Mouse (Mus musculus): ENCODE data around the gene C730034F03Rik. TPM values are rescaled to one million over a fixed set of nuclear protein-coding genes. Genes with fewer than 3 reads are reported as not detected.

Gene C730034F03Rik
- 2.5 and 2.8 TPM in 2 replicates for polyA plus RNA-seq (2015; fragmentation: Nextera tagmentation; extraction: Ambion mirVana)

DNA sequence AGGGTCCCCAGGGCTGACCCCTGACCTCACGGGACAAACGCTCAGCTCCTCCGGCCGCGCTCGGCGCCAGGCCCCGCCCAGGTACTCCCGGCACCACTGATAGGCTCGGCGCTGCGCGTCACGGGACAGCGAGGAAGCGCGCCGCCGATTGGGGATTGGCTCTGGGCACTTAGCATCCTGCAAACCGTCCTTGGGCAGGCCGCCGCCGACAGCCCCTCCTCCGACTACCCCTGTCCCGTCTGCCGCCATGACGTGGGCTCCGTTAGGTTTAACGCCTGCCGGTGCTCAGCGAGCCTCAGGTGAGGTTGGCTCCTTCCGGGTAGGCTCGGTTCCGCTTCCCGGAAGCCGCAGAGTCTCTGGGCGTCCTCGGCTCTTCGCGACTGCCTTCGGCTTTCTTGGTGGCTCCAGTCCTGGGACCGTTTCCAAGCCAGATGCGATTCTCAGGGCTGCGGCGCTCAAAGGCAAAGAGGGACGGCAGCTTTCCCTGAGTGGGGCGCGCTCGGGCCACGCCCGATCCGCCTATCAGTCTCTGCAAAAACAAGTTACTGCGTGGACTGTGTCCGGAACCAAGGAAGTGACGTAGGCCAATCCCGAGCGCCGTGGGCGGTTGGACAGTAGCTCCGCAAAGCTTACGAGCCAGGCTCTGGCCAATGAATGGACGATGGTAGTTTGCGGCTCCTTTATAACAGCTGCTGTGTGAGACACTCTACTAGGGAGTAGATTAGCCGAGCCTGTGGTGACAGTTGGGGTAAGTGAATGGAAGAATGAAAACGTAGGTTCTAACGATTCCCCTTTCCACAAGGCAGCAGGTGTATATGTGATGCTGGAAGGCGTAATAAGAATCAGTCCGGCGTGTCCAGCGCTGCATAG, at the start of gene C730034F03Rik, which contains the start of the genes Gm44502 and Chkb:
C730034F03Rik (plus strand) TSS at position 238 of the 870 bp plus-strand sequence.
Gm44502 (minus strand) TSS at position 345 of the 870 bp plus-strand sequence.
Chkb (minus strand) TSS at position 557 of the 870 bp plus-strand sequence.
- ATAC-seq: peak; percentile 96
- Histone ChIP-seq H3K9me3 (no peaks in the 10 kb centered on the region), H3K9ac (peak within 1 kb of the TSS; percentile 83), H3K4me3 (replicated peaks) (peak within 1 kb of the TSS; percentile 81), H3K27me3 (replicated peaks) (no peaks in the 10 kb centered on the region), H3K4me1 (replicated peaks) (0 out of 2 replicates have a peak, but pooled peaks cover 4% of the 10 kb centered on the region), H3K4me2 (replicated peaks) (peak within 1 kb of the TSS; percentile 88), H3K36me3 (peaks cover 15% of the 10 kb centered on the region), H3K27ac (peak within 1 kb of the TSS; percentile 99)
- WGBS: under 1% methylated on average over 70 of the region's 70 CpGs

- no peak for ATAC-seq
- Histone ChIP-seq H3K36me3 (no peaks in the 10 kb centered on the region), H3K9me3 (no peaks in the 10 kb centered on the region), H3K27ac (no peak within 1 kb of the TSS), H3K27me3 (replicated peaks) (peaks cover 7% of the 10 kb centered on the region), H3K4me3 (replicated peaks) (no peak within 1 kb of the TSS), H3K4me1 (replicated peaks) (0 out of 2 replicates have a peak, but pooled peaks cover under 1% of the 10 kb centered on the region), H3K4me2 (replicated peaks) (no peak within 1 kb of the TSS), H3K9ac (no peak within 1 kb of the TSS)
- WGBS: 92% methylated on average over 7 of the region's 7 CpGs
Observed at GRCm38 (mm10) chr15:89384617-89385016, 44.8 kb upstream of the C730034F03Rik start, which contains the start of gene Klhdc7b. TSS of gene Klhdc7b (plus strand) at chr15:89384917.

- Histone ChIP-seq H3K4me2 (replicated peaks) (no peak overlapping the region), H3K4me3 (replicated peaks) (no peak overlapping the region), H3K9ac (no peak overlapping the region), H3K27me3 (replicated peaks) (0 out of 2 replicates have a peak, but pooled peaks cover 6% of the 10 kb centered on the region), H3K4me1 (replicated peaks) (no peaks in the 10 kb centered on the region), H3K9me3 (no peaks in the 10 kb centered on the region), H3K27ac (no peak overlapping the region), H3K36me3 (no peaks in the 10 kb centered on the region)
- ATAC-seq: no peak
- 42% methylated on average over 12 of the region's 12 CpGs for WGBS
Observed at GRCm38 (mm10) chr15:89387127-89387526, 42.3 kb upstream of the C730034F03Rik start.

DNA sequence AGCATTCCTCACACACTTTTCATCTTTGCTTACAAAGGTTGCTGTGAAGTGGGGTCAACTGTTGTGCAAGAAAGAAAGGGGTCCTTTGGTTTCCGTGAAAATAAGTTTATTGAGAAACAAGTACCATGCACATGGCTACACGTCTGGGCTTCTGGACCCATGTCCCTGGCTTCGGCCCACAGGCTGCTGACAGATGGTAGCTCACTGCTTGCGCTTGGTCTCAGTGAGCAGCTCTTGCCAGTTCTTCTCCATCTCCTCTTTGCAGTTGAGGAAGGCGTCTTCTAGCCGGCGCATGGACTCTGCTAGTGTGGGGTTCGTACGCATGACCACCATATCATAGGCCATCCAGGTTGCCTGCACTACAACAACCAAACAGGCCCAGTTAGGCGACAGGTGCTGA, 39.3 kb upstream of the C730034F03Rik start:
- Histone ChIP-seq H3K4me1 (replicated peaks) (no peaks in the 10 kb centered on the region), H3K4me3 (replicated peaks) (no peak overlapping the region), H3K9ac (no peak overlapping the region), H3K4me2 (replicated peaks) (no peak overlapping the region), H3K27me3 (replicated peaks) (0 out of 2 replicates have a peak, but pooled peaks cover 2% of the 10 kb centered on the region), H3K36me3 (no peaks in the 10 kb centered on the region), H3K27ac (no peak overlapping the region), H3K9me3 (no peaks in the 10 kb centered on the region)
- 93% methylated on average over 10 of the region's 10 CpGs for WGBS
- ATAC-seq: no peak

- no peaks in the 10 kb centered on the region for H3K27me3 ChIP-seq (replicated peaks)
- no peaks in the 10 kb centered on the region for H3K4me1 ChIP-seq (replicated peaks)
- H3K27ac ChIP-seq: no peak overlapping the region
- peak; percentile 90 for ATAC-seq
- H3K36me3 ChIP-seq: no peaks in the 10 kb centered on the region
- H3K4me3 ChIP-seq (replicated peaks): no peak overlapping the region
- 71% methylated on average over 4 of the region's 4 CpGs for WGBS
- H3K9me3 ChIP-seq: no peaks in the 10 kb centered on the region
- no peak overlapping the region for H3K4me2 ChIP-seq (replicated peaks)
- no peak overlapping the region for H3K9ac ChIP-seq
Observed at GRCm38 (mm10) chr15:89396883-89397282, 32.5 kb upstream of the C730034F03Rik start.

DNA sequence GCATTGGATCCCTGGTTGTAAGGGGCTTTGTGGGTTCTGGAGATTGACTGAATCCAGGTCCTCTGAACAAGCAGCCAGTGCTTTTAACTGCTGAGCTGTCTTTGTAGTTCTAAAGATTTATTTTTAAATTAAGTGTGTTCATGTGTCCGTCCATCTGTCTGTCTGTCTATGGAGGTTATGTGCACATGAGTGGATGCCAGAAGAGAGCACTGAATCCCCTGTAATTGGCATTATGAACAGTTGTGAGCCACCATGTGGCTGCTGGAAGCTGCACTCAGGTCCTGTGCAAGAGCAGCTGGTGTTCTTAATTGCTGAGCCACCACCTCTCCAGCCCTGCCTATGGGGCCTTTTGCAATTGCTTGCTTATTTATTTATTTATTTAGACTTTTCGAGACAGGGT, 31.2 kb upstream of the C730034F03Rik start:
- no peaks in the 10 kb centered on the region for H3K9me3 ChIP-seq
- H3K27me3 ChIP-seq (replicated peaks): no peaks in the 10 kb centered on the region
- H3K4me2 ChIP-seq (replicated peaks): no peak overlapping the region
- no peak overlapping the region for H3K27ac ChIP-seq
- no peak overlapping the region for H3K4me3 ChIP-seq (replicated peaks)
- no peaks in the 10 kb centered on the region for H3K4me1 ChIP-seq (replicated peaks)
- H3K9ac ChIP-seq: no peak overlapping the region
- H3K36me3 ChIP-seq: no peaks in the 10 kb centered on the region
- WGBS: 77% methylated on average over 2 of the region's 2 CpGs
- ATAC-seq: no peak

DNA sequence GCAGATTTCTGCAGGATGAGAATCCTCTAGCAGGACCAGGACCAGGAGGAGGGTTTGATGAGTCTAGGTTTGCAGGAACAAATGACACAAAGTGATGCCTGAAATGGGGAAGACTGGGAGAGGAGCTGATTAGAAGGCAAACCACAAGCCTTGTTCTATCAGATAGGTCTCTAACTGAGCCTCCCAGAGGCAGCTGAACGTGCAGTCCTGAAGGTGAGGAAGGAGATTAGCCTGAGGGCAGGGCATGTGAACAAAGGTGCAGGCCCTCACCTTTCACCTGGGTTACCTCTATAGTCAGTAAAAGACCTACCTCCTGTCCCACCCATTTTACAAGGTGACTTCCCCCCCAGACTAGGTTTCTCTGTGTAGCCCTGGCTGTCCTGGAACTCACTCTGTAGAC, 29.7 kb upstream of the C730034F03Rik start:
- Histone ChIP-seq H3K4me2 (replicated peaks) (no peak overlapping the region), H3K4me1 (replicated peaks) (no peaks in the 10 kb centered on the region), H3K36me3 (no peaks in the 10 kb centered on the region), H3K9ac (no peak overlapping the region), H3K27me3 (replicated peaks) (no peaks in the 10 kb centered on the region), H3K4me3 (replicated peaks) (no peak overlapping the region), H3K27ac (no peak overlapping the region), H3K9me3 (no peaks in the 10 kb centered on the region)
- ATAC-seq: 0 out of 2 replicates have a peak, but pooled peaks have one; percentile 35
- WGBS: 57% methylated on average over 1 of the region's 1 CpGs

DNA sequence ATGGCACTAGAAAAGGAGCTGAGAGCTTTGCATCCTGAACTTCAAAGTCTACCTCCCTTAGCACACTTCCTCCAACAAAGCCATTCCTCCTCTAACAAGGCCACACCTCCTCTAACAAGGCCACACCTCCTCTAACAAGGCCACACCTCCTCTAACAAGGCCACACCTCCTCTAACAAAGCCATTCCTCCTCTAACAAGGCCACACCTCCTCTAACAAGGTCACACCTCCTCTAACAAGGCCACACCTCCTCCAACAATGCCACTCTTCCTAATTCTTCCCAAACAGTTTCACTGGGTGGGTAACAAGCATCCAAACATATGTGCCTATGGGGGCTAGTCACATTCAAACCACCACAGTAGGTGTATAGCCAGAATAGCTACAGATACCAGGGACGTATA, 26.9 kb upstream of the C730034F03Rik start:
- Histone ChIP-seq H3K36me3 (no peaks in the 10 kb centered on the region), H3K4me1 (replicated peaks) (no peaks in the 10 kb centered on the region)
- WGBS: 74% methylated on average over 1 of the region's 1 CpGs

GRCm38 (mm10) chr15:89404831-89405623, 24.4 kb upstream of the C730034F03Rik start:
- Histone ChIP-seq H3K4me1 (replicated peaks) (no peaks in the 10 kb centered on the region), H3K9me3 (no peaks in the 10 kb centered on the region), H3K4me3 (replicated peaks) (no peak overlapping the region), H3K27ac (no peak overlapping the region), H3K4me2 (replicated peaks) (no peak overlapping the region), H3K27me3 (replicated peaks) (no peaks in the 10 kb centered on the region), H3K36me3 (no peaks in the 10 kb centered on the region), H3K9ac (no peak overlapping the region)
- no peak for ATAC-seq
- 81% methylated on average over 10 of the region's 10 CpGs for WGBS

More for the DNA sequence above, 26.9 kb upstream of the C730034F03Rik start:
- Histone ChIP-seq H3K27me3 (replicated peaks) (no peaks in the 10 kb centered on the region), H3K9ac (no peak overlapping the region), H3K27ac (no peak overlapping the region), H3K4me3 (replicated peaks) (no peak overlapping the region), H3K9me3 (no peaks in the 10 kb centered on the region), H3K4me2 (replicated peaks) (no peak overlapping the region)
- no peak for ATAC-seq

DNA sequence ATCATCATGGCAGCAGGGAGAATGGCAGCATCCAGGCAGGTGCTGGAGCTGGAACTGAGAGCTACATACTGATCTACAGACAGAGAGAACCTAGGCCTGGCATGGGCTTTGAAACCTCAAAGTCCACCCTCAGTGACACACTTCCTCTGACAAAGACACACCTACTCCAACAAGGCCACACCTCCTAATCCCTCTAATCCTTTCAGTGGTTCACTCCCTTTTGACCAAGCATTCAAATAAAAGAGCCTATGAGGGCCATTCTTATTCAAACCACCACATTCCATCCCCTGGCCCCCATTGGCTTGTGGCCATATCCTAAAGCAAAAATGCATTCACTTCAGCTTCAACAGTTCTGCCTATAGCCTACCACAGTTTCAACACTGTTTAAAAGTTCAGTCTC, 22.7 kb upstream of the C730034F03Rik start:
- H3K4me2 ChIP-seq (replicated peaks): no peak overlapping the region

GRCm38 (mm10) chr15:89410118-89410517, 19.3 kb upstream of the C730034F03Rik start, which contains the start of gene Syce3:
TSS of gene Syce3 (minus strand) at chr15:89410503.
- WGBS: 81% methylated on average over 24 of the region's 24 CpGs
- no peaks in the 10 kb centered on the region for H3K9me3 ChIP-seq
- H3K9ac ChIP-seq: no peak within 1 kb of the TSS
- no peaks in the 10 kb centered on the region for H3K4me1 ChIP-seq (replicated peaks)
- ATAC-seq: no peak; the same call in 1 of the 2 replicates
- no peak within 1 kb of the TSS for H3K27ac ChIP-seq
- no peaks in the 10 kb centered on the region for H3K27me3 ChIP-seq (replicated peaks)
- no peaks in the 10 kb centered on the region for H3K36me3 ChIP-seq
- no peak within 1 kb of the TSS for H3K4me2 ChIP-seq (replicated peaks)
- H3K4me3 ChIP-seq (replicated peaks): no peak within 1 kb of the TSS

More for the DNA sequence above, 22.7 kb upstream of the C730034F03Rik start:
- ATAC-seq: no peak
- Histone ChIP-seq H3K27ac (no peak overlapping the region), H3K4me3 (replicated peaks) (no peak overlapping the region), H3K36me3 (no peaks in the 10 kb centered on the region), H3K9ac (no peak overlapping the region), H3K4me1 (replicated peaks) (no peaks in the 10 kb centered on the region), H3K9me3 (no peaks in the 10 kb centered on the region), H3K27me3 (replicated peaks) (no peaks in the 10 kb centered on the region)

- no peaks in the 10 kb centered on the region for H3K36me3 ChIP-seq
- H3K4me1 ChIP-seq (replicated peaks): no peaks in the 10 kb centered on the region
- no peaks in the 10 kb centered on the region for H3K27me3 ChIP-seq (replicated peaks)
- WGBS: 86% methylated on average over 8 of the region's 8 CpGs
- no peaks in the 10 kb centered on the region for H3K9me3 ChIP-seq
- H3K4me3 ChIP-seq (replicated peaks): no peak overlapping the region
- no peak overlapping the region for H3K9ac ChIP-seq
- no peak overlapping the region for H3K27ac ChIP-seq
- no peak overlapping the region for H3K4me2 ChIP-seq (replicated peaks)
- no peak for ATAC-seq
Observed at GRCm38 (mm10) chr15:89415282-89415681, 14.1 kb upstream of the C730034F03Rik start.

Measured in intestine, embryonic 15.5 days (tissue).